Mouse (Mus musculus) forelimb bud, embryonic 11.5 days (tissue): ENCODE results near the gene Irgm2.

Experiments
- DNase-seq: peaks from one replicate; pipeline ENCODE4 v3.0.0-alpha.2; 2012; ENCODE audit warnings: low read depth, low spot score

The Irgm2 gene

GRCm38 (mm10) chr11:58260156-58260555 lies 60.7 kb downstream of the Irgm2 start:
- no peak for DNase-seq

- no peak for DNase-seq
These were observed 62.4 kb downstream of the Irgm2 start for GRCm38 (mm10) chr11:58261826-58262225.

- DNase-seq = no peak
These were observed 62.9 kb downstream of the Irgm2 start for GRCm38 (mm10) chr11:58262336-58262735.

GRCm38 (mm10) chr11:58263516-58263915 lies 64.1 kb downstream of the Irgm2 start:
- no peak for DNase-seq

- DNase-seq = no peak
These were observed 65.1 kb downstream of the Irgm2 start for GRCm38 (mm10) chr11:58264546-58264945.

- no peak for DNase-seq
These were observed 68.9 kb downstream of the Irgm2 start for GRCm38 (mm10) chr11:58268285-58268684.
